Mouse (Mus musculus): ENCODE data around the gene Ctnnbl1.

Ctnnbl1 gene

GRCm38 (mm10) chr2:157870247-157870646 lies 133.0 kb downstream of the Ctnnbl1 start:
- in situ Hi-C loops (cut with MboI, MseI) = no loop called here

GRCm38 (mm10) chr2:157873223-157873622 lies 136.0 kb downstream of the Ctnnbl1 start:
- in situ Hi-C loops (cut with MboI, MseI) = no loop called here

- in situ Hi-C loops (cut with MboI, MseI) = no loop called here
Measured at GRCm38 (mm10) chr2:157873691-157874090, 136.5 kb downstream of the Ctnnbl1 start.

- in situ Hi-C loops (cut with MboI, MseI) = no loop called here
Measured at GRCm38 (mm10) chr2:157875111-157875510, 137.9 kb downstream of the Ctnnbl1 start.

GRCm38 (mm10) chr2:157877394-157877793 lies 140.2 kb downstream of the Ctnnbl1 start:
- in situ Hi-C loops (cut with MboI, MseI) = no loop called here

GRCm38 (mm10) chr2:157877967-157878366 lies 140.8 kb downstream of the Ctnnbl1 start:
- in situ Hi-C loops (cut with MboI, MseI) = no loop called here

- in situ Hi-C loops (cut with MboI, MseI) = no loop called here
Measured at GRCm38 (mm10) chr2:157881939-157882338, 144.7 kb downstream of the Ctnnbl1 start.

GRCm38 (mm10) chr2:157887275-157888025 lies 150.2 kb downstream of the Ctnnbl1 start:
- in situ Hi-C loops (cut with MboI, MseI) = no loop called here

GRCm38 (mm10) chr2:157891166-157891565 lies 154.0 kb downstream of the Ctnnbl1 start:
- in situ Hi-C loops (cut with MboI, MseI) = no loop called here

- in situ Hi-C loops (cut with MboI, MseI) = no loop called here
Measured at GRCm38 (mm10) chr2:157897131-157897530, 159.9 kb downstream of the Ctnnbl1 start.

GRCm38 (mm10) chr2:157913204-157913636 lies 176.0 kb downstream of the Ctnnbl1 start:
- in situ Hi-C loops (cut with MboI, MseI) = loop anchor here (25.0 kb wide), 1 partner anchor 676 kb away; no protein-coding TSS in a partner anchor

- in situ Hi-C loops (cut with MboI, MseI) = loop anchor here (25.0 kb wide), 1 partner anchor 676 kb away; no protein-coding TSS in a partner anchor
Measured at GRCm38 (mm10) chr2:157913705-157914104, 176.5 kb downstream of the Ctnnbl1 start.

- in situ Hi-C loops (cut with MboI, MseI) = loop anchor here (25.0 kb wide), 1 partner anchor 677 kb away; no protein-coding TSS in a partner anchor
Measured at GRCm38 (mm10) chr2:157914105-157914764, 177.0 kb downstream of the Ctnnbl1 start, which contains the start of gene Vstm2l. Vstm2l (plus strand) TSS chr2:157914653.

GRCm38 (mm10) chr2:157914889-157915517 lies 177.8 kb downstream of the Ctnnbl1 start:
- in situ Hi-C loops (cut with MboI, MseI) = loop anchor here (25.0 kb wide), 1 partner anchor 678 kb away; no protein-coding TSS in a partner anchor

- in situ Hi-C loops (cut with MboI, MseI) = loop anchor here (25.0 kb wide), 1 partner anchor 681 kb away; no protein-coding TSS in a partner anchor
Measured at GRCm38 (mm10) chr2:157918529-157918928, 181.3 kb downstream of the Ctnnbl1 start.

- in situ Hi-C loops (cut with MboI, MseI) = loop anchor here (25.0 kb wide), 1 partner anchor 684 kb away; no protein-coding TSS in a partner anchor
Measured at GRCm38 (mm10) chr2:157921551-157921950, 184.3 kb downstream of the Ctnnbl1 start.

GRCm38 (mm10) chr2:157923406-157923805 lies 186.2 kb downstream of the Ctnnbl1 start:
- in situ Hi-C loops (cut with MboI, MseI) = loop anchor here (25.0 kb wide), 1 partner anchor 686 kb away; no protein-coding TSS in a partner anchor

GRCm38 (mm10) chr2:157924504-157924903 lies 187.3 kb downstream of the Ctnnbl1 start:
- in situ Hi-C loops (cut with MboI, MseI) = loop anchor here (25.0 kb wide), 1 partner anchor 687 kb away; no protein-coding TSS in a partner anchor

GRCm38 (mm10) chr2:157926502-157926901 lies 189.3 kb downstream of the Ctnnbl1 start:
- in situ Hi-C loops (cut with MboI, MseI) = no loop called here

GRCm38 (mm10) chr2:157926927-157927326 lies 189.7 kb downstream of the Ctnnbl1 start:
- in situ Hi-C loops (cut with MboI, MseI) = no loop called here

GRCm38 (mm10) chr2:157927397-157927796 lies 190.2 kb downstream of the Ctnnbl1 start:
- in situ Hi-C loops (cut with MboI, MseI) = no loop called here

- in situ Hi-C loops (cut with MboI, MseI) = no loop called here
Measured at GRCm38 (mm10) chr2:157927815-157928214, 190.6 kb downstream of the Ctnnbl1 start.

All from T-helper 2 cell (primary cell).